Mouse (Mus musculus): Measurements from ENCODE around the gene Olfr1507. TPM values are rescaled to one million over a fixed set of nuclear protein-coding genes. Genes with fewer than 3 reads are reported as not detected.

Olfr1507 gene
- polyA plus RNA-seq (2015; fragmentation: Nextera tagmentation; extraction: Ambion mirVana): not detected in 2 replicates

GRCm38 (mm10) chr14:52495516-52495915 is at the start of gene Olfr1507:
TSS of gene Olfr1507 (minus strand) at chr14:52495749.

GRCm38 (mm10) chr14:52467395-52467794 is 28.2 kb downstream of the Olfr1507 start, which contains the start of gene Olfr1508:
TSS of gene Olfr1508 (minus strand) at chr14:52467495.

GRCm38 (mm10) chr14:52442690-52443089 is 52.9 kb downstream of the Olfr1507 start, which contains the start of gene Olfr1509:
TSS of gene Olfr1509 (plus strand) at chr14:52442990.

Other genes starting within 250 kb of the Olfr1507 start
- gene Chd8, start 238.0 kb downstream of the Olfr1507 start, polyA plus RNA-seq (2015; fragmentation: Nextera tagmentation; extraction: Ambion mirVana): 23.2 and 32.0 TPM in 2 replicates
- 40.7 and 41.4 TPM in 2 replicates for gene Tox4, start 216.6 kb downstream of the Olfr1507 start, polyA plus RNA-seq (2015; fragmentation: Nextera tagmentation; extraction: Ambion mirVana)
- gene Rab2b, start 216.2 kb downstream of the Olfr1507 start, polyA plus RNA-seq (2015; fragmentation: Nextera tagmentation; extraction: Ambion mirVana): 31.1 and 39.5 TPM in 2 replicates
- 24.7 and 26.9 TPM in 2 replicates for gene Mettl3, start 190.6 kb downstream of the Olfr1507 start, polyA plus RNA-seq (2015; fragmentation: Nextera tagmentation; extraction: Ambion mirVana)
- 30.9 and 36.8 TPM in 2 replicates for gene Sall2, start 167.0 kb downstream of the Olfr1507 start, polyA plus RNA-seq (2015; fragmentation: Nextera tagmentation; extraction: Ambion mirVana)
- gene Olfr1513, start 139.3 kb downstream of the Olfr1507 start, polyA plus RNA-seq (2015; fragmentation: Nextera tagmentation; extraction: Ambion mirVana): not detected in 2 replicates
- 0.14 and 0.24 TPM in 2 replicates for gene Olfr1512, start 116.6 kb downstream of the Olfr1507 start, polyA plus RNA-seq (2015; fragmentation: Nextera tagmentation; extraction: Ambion mirVana)
- 0.23 and 0.36 TPM in 2 replicates for gene Olfr1511, start 98.4 kb downstream of the Olfr1507 start, polyA plus RNA-seq (2015; fragmentation: Nextera tagmentation; extraction: Ambion mirVana)
- gene Olfr1510, start 81.4 kb downstream of the Olfr1507 start, polyA plus RNA-seq (2015; fragmentation: Nextera tagmentation; extraction: Ambion mirVana): not detected in 2 replicates
- gene Olfr1509, start 52.8 kb downstream of the Olfr1507 start, polyA plus RNA-seq (2015; fragmentation: Nextera tagmentation; extraction: Ambion mirVana): not detected in 2 replicates
- gene Olfr1508, start 28.3 kb downstream of the Olfr1507 start, polyA plus RNA-seq (2015; fragmentation: Nextera tagmentation; extraction: Ambion mirVana): not detected in 2 replicates

Data from neural tube, postnatal 0 days (tissue).